Mouse (Mus musculus): ENCODE measurements around the gene Naaladl1. TPM values are rescaled to one million over a fixed set of nuclear protein-coding genes. Genes with fewer than 3 reads are reported as not detected.
"Not testable (repeated sequence)": the region's sequence is repeated elsewhere in the genome, so short reads cannot be mapped to it uniquely, and the experiment has no call there.

Naaladl1 gene
- total and polyA plus RNA-seq, 2 experiments from 2014 or later = 0.41 to 1.0 TPM

DNA sequence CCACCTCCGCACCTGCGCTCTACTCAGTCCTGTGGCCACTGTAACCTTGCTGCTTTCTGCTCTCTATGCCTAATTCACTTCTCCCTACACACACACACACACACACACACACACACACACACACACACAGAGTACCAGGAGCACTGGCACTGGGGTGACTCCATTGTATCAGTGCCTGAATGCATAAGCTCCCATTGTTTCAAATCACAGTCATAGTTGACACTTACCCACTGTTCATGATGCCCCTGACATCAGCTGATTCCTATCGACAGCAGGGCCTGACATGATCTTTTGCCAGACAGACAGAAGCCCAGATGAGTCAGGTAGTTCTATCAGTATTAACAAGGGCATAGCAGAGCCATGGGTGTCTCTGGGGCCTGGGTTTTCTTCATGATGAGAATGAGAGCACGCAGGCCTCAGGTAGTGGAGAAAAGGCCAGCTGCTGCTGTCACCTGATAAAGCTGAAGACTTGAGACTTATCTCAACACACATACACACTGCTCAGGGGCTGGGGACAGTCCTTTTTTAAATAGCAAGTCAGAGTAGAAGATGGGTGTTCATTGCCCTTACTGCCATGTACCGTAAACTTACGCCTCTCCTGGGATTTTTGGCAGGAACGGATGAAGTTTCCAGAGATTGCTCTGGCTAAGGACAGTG, 26.7 kb downstream of the Naaladl1 start:
- 80% methylated on average over 7 of the region's 7 CpGs for WGBS

DNA sequence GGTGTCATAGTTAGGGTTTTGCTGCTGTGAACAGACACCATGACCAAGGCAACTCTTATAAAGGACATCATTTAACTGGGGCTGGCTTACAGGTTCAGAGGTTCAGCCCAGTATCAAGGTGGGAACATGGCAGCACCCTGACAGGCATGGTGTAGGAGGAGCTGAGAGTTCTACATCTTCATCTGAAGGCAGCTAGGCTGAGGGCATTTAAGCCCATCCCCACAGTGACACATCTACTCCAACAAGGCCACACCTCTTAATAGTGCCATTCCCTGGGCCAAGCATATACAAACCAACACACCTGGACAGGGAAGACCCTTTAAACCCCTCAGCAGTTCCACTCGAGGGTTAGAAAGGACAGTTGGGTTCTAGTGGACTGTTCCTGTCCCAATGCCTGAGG, 27.6 kb downstream of the Naaladl1 start:
- H3K4me3 ChIP-seq (ENCODE audit: low read depth, low read length); ATAC-seq (ENCODE audit: low FRiP score); H3K4me1 ChIP-seq (ENCODE audit: insufficient read depth, low read length); H3K9ac ChIP-seq (replicated peaks; ENCODE audit: low read length, poor library complexity, severe bottlenecking); DNase-seq (ENCODE audit: low spot score); H3K27me3 ChIP-seq (ENCODE audit: insufficient read depth, low read length); H3K4me2 ChIP-seq (ENCODE audit: low read depth, low read length, poor library complexity, severe bottlenecking); H3K27ac ChIP-seq (ENCODE audit: low read depth, low read length); H3K9me3 ChIP-seq (ENCODE audit: low read length): not testable (repeated sequence)
- peaks cover 31% of the 10 kb centered on the region for H3K36me3 ChIP-seq (ENCODE audit: insufficient read depth, low read length)
- 55% methylated on average over 1 of the region's 1 CpGs for WGBS

More for the DNA sequence above, 26.7 kb downstream of the Naaladl1 start:
- no peak overlapping the region for H3K4me3 ChIP-seq (ENCODE audit: low read depth, low read length)
- peaks cover 26% of the 10 kb centered on the region for H3K36me3 ChIP-seq (ENCODE audit: insufficient read depth, low read length)
- H3K4me2 ChIP-seq (ENCODE audit: low read depth, low read length, poor library complexity, severe bottlenecking) = no peak overlapping the region
- TF ChIP-seq CTCF (IDR thresholded peaks at IDR 0.05) = no peak
- no peak overlapping the region for H3K9ac ChIP-seq (replicated peaks; ENCODE audit: low read length, poor library complexity, severe bottlenecking)
- H3K4me1 ChIP-seq (ENCODE audit: insufficient read depth, low read length) = no peaks in the 10 kb centered on the region
- H3K27ac ChIP-seq (ENCODE audit: low read depth, low read length) = no peak overlapping the region
- no peak for ATAC-seq (ENCODE audit: low FRiP score)
- H3K9me3 ChIP-seq (ENCODE audit: low read length) = no peaks in the 10 kb centered on the region
- DNase-seq (ENCODE audit: low spot score) = no peak
- no peaks in the 10 kb centered on the region for H3K27me3 ChIP-seq (ENCODE audit: insufficient read depth, low read length)

DNA sequence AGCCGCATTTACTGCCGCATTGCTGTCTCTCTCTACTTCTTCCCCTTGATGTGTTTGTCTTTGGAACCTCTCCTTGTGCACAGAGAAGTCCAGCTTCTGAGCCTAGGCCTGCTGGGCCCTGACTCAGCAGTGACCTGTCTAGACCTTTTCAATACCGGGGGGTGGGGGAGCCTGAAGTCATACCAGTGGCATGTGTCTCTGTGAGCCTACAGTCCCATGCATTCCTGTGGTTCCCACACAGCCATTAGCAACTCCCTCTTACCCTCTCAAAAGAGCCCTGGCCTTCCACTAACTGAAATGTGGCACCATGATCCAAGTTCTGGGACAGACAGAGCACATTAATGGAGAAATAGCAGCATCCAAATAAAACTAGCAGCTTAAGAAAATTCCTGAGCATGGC, 30.8 kb downstream of the Naaladl1 start:
- no peak for TF ChIP-seq CTCF (IDR thresholded peaks at IDR 0.05)
- Histone ChIP-seq H3K4me1 (ENCODE audit: insufficient read depth, low read length) (peaks cover 10% of the 10 kb centered on the region), H3K36me3 (ENCODE audit: insufficient read depth, low read length) (peaks cover 31% of the 10 kb centered on the region), H3K4me2 (ENCODE audit: low read depth, low read length, poor library complexity, severe bottlenecking) (no peak overlapping the region), H3K9me3 (ENCODE audit: low read length) (no peaks in the 10 kb centered on the region), H3K9ac (replicated peaks; ENCODE audit: low read length, poor library complexity, severe bottlenecking) (no peak overlapping the region), H3K27ac (ENCODE audit: low read depth, low read length) (no peak overlapping the region), H3K27me3 (ENCODE audit: insufficient read depth, low read length) (no peaks in the 10 kb centered on the region), H3K4me3 (ENCODE audit: low read depth, low read length) (no peak overlapping the region)
- WGBS = 89% methylated on average over 3 of the region's 3 CpGs
- ATAC-seq (ENCODE audit: low FRiP score) (no peak), DNase-seq (ENCODE audit: low spot score) (no peak)

- peak overlapping the region; percentile 96 for H3K27ac ChIP-seq (ENCODE audit: low read depth, low read length)
- ATAC-seq (ENCODE audit: low FRiP score) (no peak), DNase-seq (ENCODE audit: low spot score) (no peak)
- H3K27me3 ChIP-seq (ENCODE audit: insufficient read depth, low read length) = no peaks in the 10 kb centered on the region
- no peaks in the 10 kb centered on the region for H3K9me3 ChIP-seq (ENCODE audit: low read length)
- TF ChIP-seq CTCF (IDR thresholded peaks at IDR 0.05) = no peak
- 92% methylated on average over 6 of the region's 6 CpGs for WGBS
- H3K36me3 ChIP-seq (ENCODE audit: insufficient read depth, low read length) = peaks cover 24% of the 10 kb centered on the region
- peak overlapping the region; percentile 55 for H3K4me2 ChIP-seq (ENCODE audit: low read depth, low read length, poor library complexity, severe bottlenecking)
- H3K4me3 ChIP-seq (ENCODE audit: low read depth, low read length) = peak overlapping the region; percentile 54
- H3K4me1 ChIP-seq (ENCODE audit: insufficient read depth, low read length) = peaks cover 10% of the 10 kb centered on the region
- H3K9ac ChIP-seq (replicated peaks; ENCODE audit: low read length, poor library complexity, severe bottlenecking) = peak overlapping the region; percentile 75; the same call in 1 of the 2 replicates
Measured at GRCm38 (mm10) chr19:6139701-6140100, 34.1 kb downstream of the Naaladl1 start.

- H3K4me2 ChIP-seq (ENCODE audit: low read depth, low read length, poor library complexity, severe bottlenecking) = peak overlapping the region; percentile 55
- WGBS = 7% methylated on average over 16 of the region's 16 CpGs
- DNase-seq (ENCODE audit: low spot score) = no peak
- peak overlapping the region; percentile 96 for H3K27ac ChIP-seq (ENCODE audit: low read depth, low read length)
- H3K36me3 ChIP-seq (ENCODE audit: insufficient read depth, low read length) = peaks cover 18% of the 10 kb centered on the region
- H3K27me3 ChIP-seq (ENCODE audit: insufficient read depth, low read length) = no peaks in the 10 kb centered on the region
- no peak for ATAC-seq (ENCODE audit: low FRiP score)
- TF ChIP-seq CTCF (IDR thresholded peaks at IDR 0.05) = no peak
- H3K9ac ChIP-seq (replicated peaks; ENCODE audit: low read length, poor library complexity, severe bottlenecking) = peak overlapping the region; percentile 75
- peaks cover 10% of the 10 kb centered on the region for H3K4me1 ChIP-seq (ENCODE audit: insufficient read depth, low read length)
- peak overlapping the region; percentile 54 for H3K4me3 ChIP-seq (ENCODE audit: low read depth, low read length)
- H3K9me3 ChIP-seq (ENCODE audit: low read length) = no peaks in the 10 kb centered on the region
Measured at GRCm38 (mm10) chr19:6140374-6140677, 34.7 kb downstream of the Naaladl1 start.

DNA sequence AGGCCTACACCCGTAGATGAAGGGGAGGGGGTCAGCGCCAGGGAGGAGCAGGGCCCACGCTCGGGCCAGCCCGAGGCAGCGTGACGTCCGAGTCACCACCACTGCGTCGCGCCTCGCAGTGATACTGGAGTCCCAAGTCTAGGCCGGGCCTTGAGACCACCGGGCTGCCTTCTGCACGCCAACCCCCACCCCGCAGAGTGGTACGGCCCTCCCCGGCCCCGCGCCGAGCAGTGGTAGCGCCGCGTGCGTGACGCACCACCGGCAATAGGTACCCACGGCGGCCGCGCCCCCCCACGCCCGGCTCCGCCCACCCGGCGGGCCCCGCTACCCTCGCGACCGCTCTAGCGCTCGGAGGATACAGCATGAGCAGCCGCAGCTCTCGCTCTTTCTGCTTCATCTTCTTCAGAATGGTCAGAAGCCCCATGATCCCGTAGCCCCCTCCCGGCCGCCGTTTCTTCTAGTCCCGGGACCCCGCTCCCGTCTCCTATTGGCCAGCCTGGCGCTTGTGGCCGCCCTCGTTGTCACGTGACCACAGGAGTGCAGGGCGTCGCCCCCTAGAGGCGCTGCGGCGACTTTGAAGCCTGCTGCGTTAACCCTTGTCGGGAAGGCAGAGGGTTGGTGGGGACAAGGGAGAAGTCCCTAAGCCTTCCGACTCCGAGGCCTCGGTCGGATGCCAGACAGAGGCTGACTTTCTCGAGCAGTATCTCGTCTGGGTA, 35.3 kb downstream of the Naaladl1 start, which contains the start of gene Batf2:
Gene Batf2 (plus strand): TSS at position 306 of the 716 bp plus-strand sequence.
- ATAC-seq (ENCODE audit: low FRiP score) = peak; percentile 93
- Histone ChIP-seq H3K4me1 (ENCODE audit: insufficient read depth, low read length) (peaks cover 10% of the 10 kb centered on the region), H3K4me2 (ENCODE audit: low read depth, low read length, poor library complexity, severe bottlenecking) (peak within 1 kb of the TSS; percentile 55), H3K4me3 (ENCODE audit: low read depth, low read length) (peak within 1 kb of the TSS; percentile 54), H3K27ac (ENCODE audit: low read depth, low read length) (peak within 1 kb of the TSS; percentile 96), H3K27me3 (ENCODE audit: insufficient read depth, low read length) (no peaks in the 10 kb centered on the region), H3K36me3 (ENCODE audit: insufficient read depth, low read length) (peaks cover 14% of the 10 kb centered on the region), H3K9ac (replicated peaks; ENCODE audit: low read length, poor library complexity, severe bottlenecking) (peak within 1 kb of the TSS; percentile 75), H3K9me3 (ENCODE audit: low read length) (no peaks in the 10 kb centered on the region)
- DNase-seq (ENCODE audit: low spot score) = peak; percentile 98
- TF ChIP-seq CTCF (IDR thresholded peaks at IDR 0.05) = peak; percentile 81
- under 1% methylated on average over 61 of the region's 68 CpGs for WGBS

Data from midbrain, postnatal 0 days (tissue).